Mouse (Mus musculus) forebrain, embryonic 16.5 days (tissue): ENCODE results near the gene Gjb4. TPM values are rescaled to one million over a fixed set of nuclear protein-coding genes. Genes with fewer than 3 reads are reported as not detected.
A peak's percentile ranks its signal among the peaks of the same experiment; 100 is the strongest.

Experiments used
- ATAC-seq: fragments of 200-750 bp; cut with Nextera tagmentation; 2 replicates; pipeline ENCODE4 v1.8.0; 2017; ENCODE audit warnings: mild to moderate bottlenecking, moderate library complexity
- H3K27ac ChIP-seq: fragments of 300-500 bp; sonication (generic); 2 replicates; pipeline ENCODE4 v1.5.1; 2014; ENCODE audit warnings: low read length, control low read depth
- H3K27me3 ChIP-seq: fragments of 300-500 bp; sonication (generic); replicated peaks from 2 replicates; pipeline ENCODE4 v1.6.1; 2014; ENCODE audit warnings: low read length; ENCODE audit not compliant: control insufficient read depth, insufficient read depth
- H3K36me3 ChIP-seq: fragments of 300-500 bp; sonication (generic); 2 replicates; pipeline ENCODE4 v1.6.1; 2014; ENCODE audit not compliant: control insufficient read depth, insufficient read depth
- H3K4me1 ChIP-seq: fragments of 300-500 bp; sonication (generic); replicated peaks from 2 replicates; pipeline ENCODE4 v1.6.1; 2014; ENCODE audit warnings: low read length; ENCODE audit not compliant: control insufficient read depth, insufficient read depth
- H3K4me2 ChIP-seq: fragments of 300-500 bp; sonication (generic); 2 replicates; pipeline ENCODE4 v1.6.1; 2014; ENCODE audit warnings: mild to moderate bottlenecking, low read length, control low read depth
- H3K4me3 ChIP-seq: fragments of 300-500 bp; sonication (generic); replicated peaks from 2 replicates; pipeline ENCODE4 v1.5.1; 2014; ENCODE audit warnings: mild to moderate bottlenecking, low read length, control low read depth
- H3K9ac ChIP-seq: fragments of 300-500 bp; sonication (generic); replicated peaks from 2 replicates; pipeline ENCODE4 v1.6.1; 2014; ENCODE audit warnings: low read depth, low read length, control low read depth
- H3K9me3 ChIP-seq: fragments of 300-500 bp; sonication (generic); 2 replicates; pipeline ENCODE4 v1.6.1; 2016; ENCODE audit warnings: low read length; ENCODE audit not compliant: control insufficient read depth
- WGBS: fragments of 180-500 bp; shearing (Covaris S2); extraction: QIAGEN DNeasy Blood & Tissue Kit; methylation state at CpG from one replicate; pipeline ENCODE4 v1.1.7; 2014; 5-methylcytosine and 5-hydroxymethylcytosine counted together
- polyA plus RNA-seq: library from polyadenylated mRNA; unstranded; fragments of >200 nt; fragmentation: Nextera tagmentation; extraction: Ambion mirVana; gene quantifications from 2 replicates; pipeline ENCODE4 v1.2.1, GENCODE M21; 2015

Gjb4 gene
- polyA plus RNA-seq, 1 experiment from 2014 or later = not detected

DNA sequence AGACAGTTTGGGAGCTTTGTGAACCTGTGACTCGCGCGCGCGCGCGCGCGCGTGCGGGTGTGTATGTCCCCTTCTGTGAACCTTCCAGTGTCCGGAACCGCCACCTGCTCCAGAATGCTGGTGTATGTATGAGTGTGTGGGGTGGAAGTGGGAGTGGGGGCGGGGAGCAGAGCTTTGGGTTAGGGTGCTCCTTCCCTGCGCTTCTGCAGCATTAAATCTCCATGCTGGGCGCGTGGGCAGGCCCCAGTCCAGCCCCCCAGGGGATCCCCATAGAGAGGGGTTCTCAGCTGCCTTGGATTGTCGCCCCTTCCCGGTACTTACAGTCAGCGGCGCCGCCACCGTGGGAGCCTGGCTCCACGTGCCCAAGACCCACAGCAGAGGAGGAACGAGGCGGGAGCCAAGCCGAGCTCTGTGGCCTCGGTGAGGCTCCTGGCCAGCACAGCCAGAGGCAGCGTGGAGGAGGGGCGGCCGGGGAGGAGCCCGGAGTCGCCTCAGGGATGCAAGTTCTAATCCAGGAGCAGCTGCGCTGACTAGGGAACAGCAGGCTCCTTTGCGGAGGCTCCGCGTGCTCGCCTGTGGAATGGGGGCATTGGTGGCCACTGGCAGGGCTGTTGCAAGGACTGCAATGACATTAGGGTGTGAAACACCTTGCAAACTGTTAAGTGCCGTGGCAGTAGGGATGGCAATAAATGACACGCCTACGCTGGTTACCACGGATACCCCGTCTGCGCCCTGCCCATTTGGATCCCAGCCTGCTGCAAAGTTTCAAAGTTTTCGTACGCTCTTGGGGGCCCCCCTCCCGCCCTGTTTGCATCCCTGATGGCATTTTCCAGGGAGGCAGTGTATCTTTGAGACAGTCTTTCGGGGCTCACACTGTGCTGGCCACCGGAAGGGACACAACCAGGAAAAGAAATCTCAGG, 23.4 kb downstream of the Gjb4 start, which contains the start of gene Gjb3:
Gene Gjb3, minus strand, starts transcription at position 664 of the 920 bp plus-strand sequence.
- H3K9ac ChIP-seq = 0 out of 2 replicates have a peak within 1 kb of the TSS, but pooled peaks have one; percentile 5
- H3K27ac ChIP-seq = no peak within 1 kb of the TSS
- ATAC-seq = no peak
- peak within 1 kb of the TSS; percentile 42 for H3K4me2 ChIP-seq
- H3K4me3 ChIP-seq = peak within 1 kb of the TSS; percentile 22
- peaks cover 35% of the 10 kb centered on the region for H3K27me3 ChIP-seq
- no peaks in the 10 kb centered on the region for H3K9me3 ChIP-seq
- no peaks in the 10 kb centered on the region for H3K36me3 ChIP-seq
- peaks cover 12% of the 10 kb centered on the region for H3K4me1 ChIP-seq
- 2% methylated on average over 49 of the region's 49 CpGs for WGBS

DNA sequence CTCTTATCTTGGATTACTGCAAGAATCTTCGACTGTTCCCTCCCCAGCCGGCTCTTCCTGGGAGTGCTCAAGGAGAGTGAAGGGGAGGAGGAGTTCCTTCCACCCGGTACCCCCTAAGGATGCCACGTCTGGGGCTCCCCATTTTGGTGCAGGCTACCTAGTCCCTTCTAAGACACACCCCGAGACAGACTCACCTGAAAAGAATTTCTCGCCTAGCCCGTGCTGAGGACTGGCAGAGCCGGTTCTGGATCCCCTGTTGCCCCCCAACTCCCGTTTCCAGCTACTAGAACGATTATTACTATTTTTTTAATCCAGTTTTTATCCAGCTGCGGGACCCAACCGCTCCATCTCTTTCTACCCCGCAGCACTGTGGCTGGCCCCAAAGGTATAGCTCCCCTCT, 24.1 kb downstream of the Gjb4 start:
- H3K27me3 ChIP-seq = peaks cover 38% of the 10 kb centered on the region
- peak overlapping the region; percentile 42 for H3K4me2 ChIP-seq
- H3K4me1 ChIP-seq = peaks cover 12% of the 10 kb centered on the region
- no peak for ATAC-seq
- no peak overlapping the region for H3K9ac ChIP-seq
- 3% methylated on average over 13 of the region's 13 CpGs for WGBS
- H3K9me3 ChIP-seq = no peaks in the 10 kb centered on the region
- H3K36me3 ChIP-seq = no peaks in the 10 kb centered on the region
- H3K27ac ChIP-seq = no peak overlapping the region
- H3K4me3 ChIP-seq = peak overlapping the region; percentile 22

DNA sequence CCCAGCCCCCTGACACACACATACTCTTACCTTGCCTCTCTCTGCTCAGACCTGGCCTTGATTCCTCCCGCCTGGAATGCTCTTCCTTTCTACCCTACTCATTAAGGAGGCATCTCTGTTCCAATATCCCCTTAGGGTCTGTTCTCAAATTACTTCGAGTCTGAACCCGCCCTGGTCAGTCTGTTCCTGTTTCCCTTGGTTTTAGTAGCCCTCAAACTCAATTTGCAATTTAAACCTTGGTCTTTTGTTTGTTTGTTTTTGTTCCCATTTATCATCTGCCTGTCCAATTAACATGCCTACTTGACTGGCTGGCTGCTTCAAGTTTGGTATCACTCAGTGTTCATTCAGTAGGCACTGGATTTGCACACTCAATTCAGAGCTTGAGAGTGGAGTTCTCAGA, 24.8 kb downstream of the Gjb4 start:
- H3K27me3 ChIP-seq = peaks cover 38% of the 10 kb centered on the region

DNA sequence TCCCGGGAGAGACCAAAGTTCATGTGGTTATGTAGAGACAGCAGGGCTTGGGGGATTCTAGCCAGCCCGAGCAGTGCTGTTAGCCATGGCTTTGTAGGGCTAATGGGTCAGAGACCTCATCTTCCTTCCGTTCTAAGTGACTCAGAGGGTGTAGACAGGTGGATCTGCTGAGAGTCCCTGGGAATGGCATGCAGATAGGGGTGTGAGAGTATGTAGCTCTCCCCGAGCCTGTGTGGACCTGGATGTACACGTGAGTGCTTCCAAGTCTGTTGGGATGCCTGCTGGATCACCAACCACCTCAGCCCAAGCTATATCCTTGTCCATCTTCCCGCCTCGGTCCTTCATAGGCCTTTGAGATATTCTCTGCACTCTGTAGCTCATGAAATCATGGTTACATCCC, 25.5 kb downstream of the Gjb4 start:
- H3K9me3 ChIP-seq = no peaks in the 10 kb centered on the region
- H3K27me3 ChIP-seq = peaks cover 38% of the 10 kb centered on the region
- no peaks in the 10 kb centered on the region for H3K36me3 ChIP-seq
- no peak overlapping the region for H3K27ac ChIP-seq
- 71% methylated on average over 7 of the region's 7 CpGs for WGBS
- no peak overlapping the region for H3K4me3 ChIP-seq
- H3K4me1 ChIP-seq = peaks cover 12% of the 10 kb centered on the region
- H3K4me2 ChIP-seq = no peak overlapping the region
- no peak overlapping the region for H3K9ac ChIP-seq
- no peak for ATAC-seq

More for the DNA sequence above, 24.8 kb downstream of the Gjb4 start:
- no peak for ATAC-seq
- Histone ChIP-seq H3K4me1 (peaks cover 12% of the 10 kb centered on the region), H3K4me3 (no peak overlapping the region), H3K9ac (no peak overlapping the region), H3K9me3 (no peaks in the 10 kb centered on the region), H3K4me2 (no peak overlapping the region), H3K36me3 (no peaks in the 10 kb centered on the region), H3K27ac (no peak overlapping the region)
- 4% methylated on average over 3 of the region's 3 CpGs for WGBS

DNA sequence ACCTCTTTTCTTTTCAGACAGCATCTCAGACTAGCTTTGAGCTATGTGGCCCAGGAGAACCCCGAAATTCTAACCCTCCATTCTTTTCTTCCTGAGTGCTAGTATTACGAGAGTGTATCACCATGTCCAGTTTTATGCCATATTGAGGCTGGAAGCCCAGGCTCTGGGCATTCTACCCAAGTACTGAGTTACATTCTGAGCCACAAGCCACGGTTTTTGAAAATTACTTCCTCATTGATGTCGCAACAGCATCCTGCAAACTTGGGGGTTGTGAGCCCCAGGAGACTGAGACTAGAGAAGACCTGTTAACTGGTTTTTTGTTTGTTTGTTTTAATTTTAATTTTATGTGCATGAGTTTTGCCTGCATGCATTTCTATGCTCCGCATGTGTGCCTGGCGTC, 26.1 kb downstream of the Gjb4 start:
- Histone ChIP-seq H3K27me3 (peaks cover 38% of the 10 kb centered on the region), H3K9me3 (no peaks in the 10 kb centered on the region), H3K4me2 (no peak overlapping the region), H3K4me3 (no peak overlapping the region), H3K36me3 (no peaks in the 10 kb centered on the region), H3K4me1 (peaks cover 12% of the 10 kb centered on the region), H3K9ac (no peak overlapping the region), H3K27ac (no peak overlapping the region)
- no peak for ATAC-seq
- 76% methylated on average over 6 of the region's 6 CpGs for WGBS

DNA sequence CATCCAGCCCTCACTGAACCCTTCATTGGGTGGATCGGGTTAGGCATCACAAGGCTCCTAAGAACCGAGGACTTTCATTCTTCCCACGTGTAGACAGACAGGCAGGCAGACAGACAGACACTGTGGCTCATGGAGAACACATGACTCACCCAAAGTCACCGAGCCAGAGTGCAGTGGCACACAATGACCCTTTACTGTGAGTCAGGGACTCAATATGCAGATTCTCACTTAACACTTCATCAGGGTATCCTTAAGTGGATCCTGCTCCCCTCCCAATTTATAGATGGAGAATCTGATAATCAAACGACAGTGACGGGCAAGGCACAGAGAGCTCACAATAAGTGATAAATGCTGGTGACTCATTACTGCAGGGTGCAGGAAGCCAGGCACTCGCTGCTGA, 26.6 kb downstream of the Gjb4 start:
- H3K36me3 ChIP-seq = no peaks in the 10 kb centered on the region
- peaks cover 37% of the 10 kb centered on the region for H3K27me3 ChIP-seq
- H3K9ac ChIP-seq = no peak overlapping the region
- H3K4me3 ChIP-seq = no peak overlapping the region
- no peak for ATAC-seq
- peaks cover 12% of the 10 kb centered on the region for H3K4me1 ChIP-seq
- 74% methylated on average over 7 of the region's 7 CpGs for WGBS
- no peaks in the 10 kb centered on the region for H3K9me3 ChIP-seq
- no peak overlapping the region for H3K4me2 ChIP-seq
- H3K27ac ChIP-seq = no peak overlapping the region

DNA sequence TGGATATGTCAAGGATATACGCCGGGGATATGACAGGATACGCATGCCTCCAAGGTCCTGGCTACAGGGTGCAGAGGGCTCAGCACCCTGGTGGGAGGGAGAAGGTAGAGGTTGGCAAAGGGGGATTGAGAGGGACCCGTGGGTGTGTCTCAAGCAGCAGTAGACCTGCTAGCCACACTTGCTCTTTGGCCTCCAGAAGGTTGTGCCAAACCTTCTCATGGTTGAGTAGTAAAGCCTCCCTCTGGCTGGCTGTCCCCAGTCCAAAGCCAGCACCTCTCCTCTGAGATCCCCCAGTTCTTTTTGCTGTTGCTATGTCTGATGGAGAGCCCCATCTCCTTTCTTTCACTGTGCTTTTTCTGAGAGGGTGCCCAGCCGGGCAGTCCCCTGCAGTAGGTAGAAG, 28.6 kb downstream of the Gjb4 start:
- Histone ChIP-seq H3K27ac (no peak overlapping the region), H3K4me3 (no peak overlapping the region), H3K36me3 (no peaks in the 10 kb centered on the region), H3K9ac (no peak overlapping the region), H3K27me3 (peaks cover 23% of the 10 kb centered on the region), H3K4me2 (no peak overlapping the region), H3K4me1 (peaks cover 8% of the 10 kb centered on the region), H3K9me3 (no peaks in the 10 kb centered on the region)
- no peak for ATAC-seq
- 91% methylated on average over 5 of the region's 5 CpGs for WGBS

DNA sequence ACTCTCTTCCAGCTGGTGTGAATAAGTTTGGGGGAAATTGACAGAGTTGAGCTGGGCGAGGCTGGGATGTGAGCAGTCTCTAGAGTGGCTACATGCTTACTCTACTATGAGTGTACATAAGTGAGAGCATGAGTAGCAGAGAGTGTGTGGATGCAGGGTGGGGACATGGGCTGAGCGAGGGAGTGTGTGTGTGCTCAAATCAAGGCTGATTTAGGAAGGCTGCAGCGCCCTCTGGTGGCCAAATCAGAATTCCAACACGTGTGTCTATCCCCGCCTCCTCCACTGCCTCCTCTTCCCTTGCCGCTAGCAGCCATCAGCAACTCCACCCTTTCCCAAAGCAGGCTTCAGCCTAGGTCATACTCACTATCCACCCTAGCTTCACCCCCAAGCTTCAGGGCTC, 29.1 kb downstream of the Gjb4 start:
- Histone ChIP-seq H3K9me3 (no peaks in the 10 kb centered on the region), H3K4me1 (peaks cover 5% of the 10 kb centered on the region; the same call in 1 of the 2 replicates), H3K27me3 (peaks cover 18% of the 10 kb centered on the region), H3K4me2 (no peak overlapping the region), H3K4me3 (no peak overlapping the region), H3K9ac (no peak overlapping the region), H3K36me3 (no peaks in the 10 kb centered on the region), H3K27ac (no peak overlapping the region)
- 5% methylated on average over 6 of the region's 6 CpGs for WGBS
- peak; percentile 74 for ATAC-seq

DNA sequence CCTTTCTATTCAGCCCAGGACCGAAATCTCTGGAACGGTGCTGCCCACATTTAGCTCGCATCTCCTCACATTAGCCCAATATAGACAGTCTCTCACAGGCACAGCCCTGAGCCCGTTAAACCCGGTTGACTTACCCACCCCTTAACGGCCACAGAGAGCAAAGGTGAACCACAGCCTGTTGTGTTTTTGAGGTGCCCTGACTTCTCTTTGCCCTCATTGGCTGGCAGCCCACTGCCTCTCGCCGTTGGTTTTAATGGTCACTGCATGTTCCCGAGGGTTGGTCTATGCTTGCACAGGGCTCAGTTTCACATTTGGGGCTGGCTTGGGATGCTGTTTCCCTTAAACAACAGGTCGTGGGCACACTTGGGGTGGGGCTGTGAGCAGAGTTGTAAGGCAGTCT, 29.6 kb downstream of the Gjb4 start:
- Histone ChIP-seq H3K9ac (no peak overlapping the region), H3K9me3 (no peaks in the 10 kb centered on the region), H3K4me3 (no peak overlapping the region), H3K4me1 (peaks cover under 1% of the 10 kb centered on the region; the same call in 1 of the 2 replicates), H3K27ac (no peak overlapping the region), H3K4me2 (no peak overlapping the region), H3K27me3 (peaks cover 14% of the 10 kb centered on the region), H3K36me3 (no peaks in the 10 kb centered on the region)
- 81% methylated on average over 10 of the region's 10 CpGs for WGBS
- ATAC-seq = no peak
